Mouse (Mus musculus) colon, adult 2 months (tissue): ENCODE data around the gene Mmp24. TPM values are rescaled to one million over a fixed set of nuclear protein-coding genes. Genes with fewer than 3 reads are reported as not detected.

ENCODE experiments used
- polyA plus RNA-seq: library from polyadenylated mRNA; depleted of rRNA; stranded (reverse); fragments of >200 nt; gene quantifications from 2 replicates; pipeline ENCODE4 v1.2.3, GENCODE M21; 2012; rRNA removed

Gene Mmp24
- polyA plus RNA-seq: 0.54 and 0.65 TPM in 2 replicates

GRCm38 (mm10) chr2:155774927-155775684 is at the start of gene Mmp24:
Gene Mmp24 (plus strand): TSS chr2:155775342.

GRCm38 (mm10) chr2:155729158-155729645 is 45.9 kb upstream of the Mmp24 start, which contains the start of gene Edem2:
Gene Edem2 (minus strand): TSS chr2:155729475.

GRCm38 (mm10) chr2:155735766-155736165 is 39.4 kb upstream of the Mmp24 start, which contains the start of gene Gm17581:
Gene Gm17581 (minus strand): TSS chr2:155735866.

GRCm38 (mm10) chr2:155751014-155751786 is 23.9 kb upstream of the Mmp24 start, which contains the start of gene Procr:
Gene Procr (plus strand): TSS chr2:155751117.

DNA sequence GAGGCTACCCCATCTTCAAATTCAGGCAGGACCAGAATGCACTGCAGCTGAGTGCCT is 44.1 kb downstream of the Mmp24 start, which contains the start of gene BC029722:
Gene BC029722, minus strand, starts transcription at position 35 of the 57 bp plus-strand sequence.

DNA sequence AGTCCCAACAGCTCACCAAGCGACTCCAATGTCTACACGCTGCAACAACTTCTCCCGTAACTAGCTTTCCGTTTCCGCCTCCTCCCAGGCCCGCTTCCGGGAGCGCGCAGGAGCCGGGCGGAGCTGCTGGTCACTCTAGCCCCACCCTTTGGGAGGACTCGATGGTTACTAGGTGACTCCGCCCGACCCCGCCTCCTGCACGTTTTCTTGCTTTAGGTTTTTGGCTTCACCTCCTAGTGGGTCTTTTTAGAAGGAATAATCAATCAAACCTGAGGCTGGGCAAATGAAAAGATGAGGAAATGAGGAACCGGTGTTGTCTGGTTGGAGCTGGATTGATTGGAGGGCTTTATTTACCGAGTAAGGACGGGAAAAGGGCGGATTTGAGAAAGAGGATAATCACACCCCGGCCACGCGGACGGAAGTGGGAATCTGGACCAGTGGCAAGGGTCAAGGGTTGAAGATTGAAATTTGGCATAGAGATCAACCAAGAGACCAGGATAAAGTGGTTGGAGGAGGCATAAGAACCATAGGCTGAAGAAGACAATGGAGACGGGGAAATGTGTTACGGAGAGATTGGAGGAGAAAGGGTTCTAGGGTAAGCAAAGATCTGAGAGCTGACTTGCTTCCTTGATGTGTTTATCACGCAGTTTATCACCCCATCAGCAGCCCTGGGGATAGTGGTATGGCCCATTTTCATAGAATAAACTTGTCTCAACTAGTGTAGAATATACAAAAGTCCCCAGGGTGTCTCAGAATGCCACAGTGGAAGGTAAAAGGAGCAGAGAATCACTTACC is 51.7 kb downstream of the Mmp24 start, which contains the start of gene Eif6:
Gene Eif6, minus strand, starts transcription at position 296 of the 795 bp plus-strand sequence.

DNA sequence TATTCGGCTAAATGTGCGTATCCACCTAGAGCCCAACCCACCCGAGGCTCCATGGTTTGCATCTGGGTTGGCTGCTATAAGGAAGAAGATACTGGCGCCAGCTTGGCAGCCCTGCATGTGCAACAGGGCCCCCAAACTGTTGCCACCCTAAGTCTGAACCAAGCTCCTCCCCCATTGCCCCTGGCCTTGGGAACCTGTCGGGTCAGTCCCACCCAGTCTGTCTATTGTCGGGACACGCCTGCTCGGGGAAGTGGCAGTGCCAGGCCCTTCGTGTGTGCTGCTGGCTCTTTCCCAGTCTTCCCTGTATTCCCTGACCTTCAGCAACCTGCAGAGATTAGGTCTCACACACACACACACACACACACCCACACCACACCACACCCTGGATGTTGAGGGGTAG is 59.6 kb downstream of the Mmp24 start, which contains the start of gene Fam83c:
Gene Fam83c, minus strand, starts transcription at position 123 of the 400 bp plus-strand sequence.

Other genes starting within 250 kb of the Mmp24 start
- gene Gss, start 182.5 kb upstream of the Mmp24 start, polyA plus RNA-seq: 140 and 194 TPM in 2 replicates
- gene Myh7b, start 164.1 kb upstream of the Mmp24 start, polyA plus RNA-seq: 0.25 TPM in 1 of 2 replicates, not detected in the other
- 168 and 189 TPM in 2 replicates for gene Trpc4ap, start 83.0 kb upstream of the Mmp24 start, polyA plus RNA-seq
- gene Edem2, start 45.9 kb upstream of the Mmp24 start, polyA plus RNA-seq: 76.8 and 108 TPM in 2 replicates
- gene Gm17581, start 39.5 kb upstream of the Mmp24 start, polyA plus RNA-seq: not detected in 2 replicates
- gene Procr, start 24.2 kb upstream of the Mmp24 start, polyA plus RNA-seq: 15.5 and 19.7 TPM in 2 replicates
- gene BC029722, start 44.1 kb downstream of the Mmp24 start, polyA plus RNA-seq: 34.8 and 40.6 TPM in 2 replicates
- 336 TPM in 2 replicates for gene Eif6, start 51.6 kb downstream of the Mmp24 start, polyA plus RNA-seq
- gene Fam83c, start 59.5 kb downstream of the Mmp24 start, polyA plus RNA-seq: 7.2 and 7.6 TPM in 2 replicates
- 19.4 and 21.9 TPM in 2 replicates for gene Uqcc1, start 155.0 kb downstream of the Mmp24 start, polyA plus RNA-seq
- not detected in 2 replicates for gene Gm15557, start 165.4 kb downstream of the Mmp24 start, polyA plus RNA-seq
- gene Gdf5, start 170.0 kb downstream of the Mmp24 start, polyA plus RNA-seq: 0.13 and 0.28 TPM in 2 replicates
- 6.4 and 7.7 TPM in 2 replicates for gene Cep250, start 181.1 kb downstream of the Mmp24 start, polyA plus RNA-seq
- gene 6430550D23Rik, start 232.6 kb downstream of the Mmp24 start, polyA plus RNA-seq: 1.5 and 2.0 TPM in 2 replicates
- 280 and 317 TPM in 2 replicates for gene Ergic3, start 232.7 kb downstream of the Mmp24 start, polyA plus RNA-seq